Mouse (Mus musculus): Measurements from ENCODE around the gene Fpgs. TPM values are rescaled to one million over a fixed set of nuclear protein-coding genes. Genes with fewer than 3 reads are reported as not detected.
A peak's percentile ranks its signal among the peaks of the same experiment; 100 is the strongest.

Gene Fpgs
- polyA plus RNA-seq, 1 experiment from 2014 or later, result 25.9 TPM

- Histone ChIP-seq H3K9me3 (ENCODE audit: control insufficient read depth, low read depth, low read length) (no peaks in the 10 kb centered on the region), H3K27me3 (ENCODE audit: control insufficient read depth, insufficient read depth, low read length) (no peaks in the 10 kb centered on the region), H3K36me3 (ENCODE audit: control insufficient read depth, insufficient read depth, low read length) (peaks cover 26% of the 10 kb centered on the region), H3K27ac (ENCODE audit: low read length) (peak overlapping the region; percentile 98), H3K9ac (replicated peaks; ENCODE audit: low read depth, low read length) (peak overlapping the region; percentile 72), H3K4me3 (ENCODE audit: low read depth, low read length) (peak overlapping the region; percentile 80), H3K4me2 (replicated peaks; ENCODE audit: low read depth, low read length) (peak overlapping the region; percentile 52), H3K4me1 (ENCODE audit: control insufficient read depth, insufficient read depth, low read length) (peaks cover 18% of the 10 kb centered on the region)
- WGBS, result 1% methylated on average over 41 of the region's 41 CpGs
- peak; percentile 59; the same call in 1 of the 2 replicates for ATAC-seq (ENCODE audit: insufficient number of reproducible peaks, insufficient read depth, low FRiP score, low read depth)
Measured at GRCm38 (mm10) chr2:32712108-32712551, 8.2 kb upstream of the Fpgs start.

- H3K4me1 ChIP-seq (ENCODE audit: control insufficient read depth, insufficient read depth, low read length), result peaks cover 18% of the 10 kb centered on the region
- no peaks in the 10 kb centered on the region for H3K27me3 ChIP-seq (ENCODE audit: control insufficient read depth, insufficient read depth, low read length)
- H3K9me3 ChIP-seq (ENCODE audit: control insufficient read depth, low read depth, low read length), result no peaks in the 10 kb centered on the region
- H3K36me3 ChIP-seq (ENCODE audit: control insufficient read depth, insufficient read depth, low read length), result peaks cover 32% of the 10 kb centered on the region
- 25% methylated on average over 9 of the region's 9 CpGs for WGBS
- peak overlapping the region; percentile 72 for H3K9ac ChIP-seq (replicated peaks; ENCODE audit: low read depth, low read length)
- peak overlapping the region; percentile 80 for H3K4me3 ChIP-seq (ENCODE audit: low read depth, low read length)
- H3K4me2 ChIP-seq (replicated peaks; ENCODE audit: low read depth, low read length), result peak overlapping the region; percentile 52
- ATAC-seq (ENCODE audit: insufficient number of reproducible peaks, insufficient read depth, low FRiP score, low read depth), result no peak
- H3K27ac ChIP-seq (ENCODE audit: low read length), result peak overlapping the region; percentile 98; the same call in 1 of the 2 replicates
Measured at GRCm38 (mm10) chr2:32711301-32712056, 7.5 kb upstream of the Fpgs start.

- Histone ChIP-seq H3K9me3 (ENCODE audit: control insufficient read depth, low read depth, low read length) (no peaks in the 10 kb centered on the region), H3K4me3 (ENCODE audit: low read depth, low read length) (no peak overlapping the region), H3K9ac (replicated peaks; ENCODE audit: low read depth, low read length) (no peak overlapping the region), H3K27me3 (ENCODE audit: control insufficient read depth, insufficient read depth, low read length) (no peaks in the 10 kb centered on the region), H3K4me2 (replicated peaks; ENCODE audit: low read depth, low read length) (no peak overlapping the region), H3K36me3 (ENCODE audit: control insufficient read depth, insufficient read depth, low read length) (peaks cover 43% of the 10 kb centered on the region), H3K27ac (ENCODE audit: low read length) (no peak overlapping the region), H3K4me1 (ENCODE audit: control insufficient read depth, insufficient read depth, low read length) (peaks cover 18% of the 10 kb centered on the region)
- ATAC-seq (ENCODE audit: insufficient number of reproducible peaks, insufficient read depth, low FRiP score, low read depth), result no peak
- WGBS, result 83% methylated on average over 5 of the region's 5 CpGs
Measured at GRCm38 (mm10) chr2:32710425-32710824, 6.5 kb upstream of the Fpgs start.

- no peak overlapping the region for H3K4me2 ChIP-seq (replicated peaks; ENCODE audit: low read depth, low read length)
- no peaks in the 10 kb centered on the region for H3K9me3 ChIP-seq (ENCODE audit: control insufficient read depth, low read depth, low read length)
- H3K27me3 ChIP-seq (ENCODE audit: control insufficient read depth, insufficient read depth, low read length), result no peaks in the 10 kb centered on the region
- H3K4me1 ChIP-seq (ENCODE audit: control insufficient read depth, insufficient read depth, low read length), result peaks cover 16% of the 10 kb centered on the region
- peaks cover 50% of the 10 kb centered on the region for H3K36me3 ChIP-seq (ENCODE audit: control insufficient read depth, insufficient read depth, low read length)
- no peak for ATAC-seq (ENCODE audit: insufficient number of reproducible peaks, insufficient read depth, low FRiP score, low read depth)
- H3K27ac ChIP-seq (ENCODE audit: low read length), result no peak overlapping the region
- no peak overlapping the region for H3K4me3 ChIP-seq (ENCODE audit: low read depth, low read length)
- H3K9ac ChIP-seq (replicated peaks; ENCODE audit: low read depth, low read length), result no peak overlapping the region
- WGBS, result 94% methylated on average over 20 of the region's 20 CpGs
Measured at GRCm38 (mm10) chr2:32709521-32710137, 5.7 kb upstream of the Fpgs start.

GRCm38 (mm10) chr2:32708643-32709042 lies 4.7 kb upstream of the Fpgs start:
- H3K27me3 ChIP-seq (ENCODE audit: control insufficient read depth, insufficient read depth, low read length), result no peaks in the 10 kb centered on the region
- WGBS, result 41% methylated on average over 3 of the region's 3 CpGs
- H3K36me3 ChIP-seq (ENCODE audit: control insufficient read depth, insufficient read depth, low read length), result peaks cover 53% of the 10 kb centered on the region
- peaks cover 6% of the 10 kb centered on the region for H3K4me1 ChIP-seq (ENCODE audit: control insufficient read depth, insufficient read depth, low read length)
- H3K9me3 ChIP-seq (ENCODE audit: control insufficient read depth, low read depth, low read length), result no peaks in the 10 kb centered on the region
- no peak overlapping the region for H3K27ac ChIP-seq (ENCODE audit: low read length)
- H3K9ac ChIP-seq (replicated peaks; ENCODE audit: low read depth, low read length), result no peak overlapping the region
- H3K4me2 ChIP-seq (replicated peaks; ENCODE audit: low read depth, low read length), result no peak overlapping the region
- H3K4me3 ChIP-seq (ENCODE audit: low read depth, low read length), result no peak overlapping the region
- ATAC-seq (ENCODE audit: insufficient number of reproducible peaks, insufficient read depth, low FRiP score, low read depth), result no peak

GRCm38 (mm10) chr2:32706971-32707370 lies 3.0 kb upstream of the Fpgs start:
- 91% methylated on average over 6 of the region's 6 CpGs for WGBS

GRCm38 (mm10) chr2:32705018-32705417 lies 1.1 kb upstream of the Fpgs start:
- Histone ChIP-seq H3K4me2 (replicated peaks; ENCODE audit: low read depth, low read length) (no peak overlapping the region), H3K4me1 (ENCODE audit: control insufficient read depth, insufficient read depth, low read length) (no peaks in the 10 kb centered on the region), H3K9me3 (ENCODE audit: control insufficient read depth, low read depth, low read length) (no peaks in the 10 kb centered on the region), H3K36me3 (ENCODE audit: control insufficient read depth, insufficient read depth, low read length) (peaks cover 54% of the 10 kb centered on the region), H3K9ac (replicated peaks; ENCODE audit: low read depth, low read length) (no peak overlapping the region), H3K27me3 (ENCODE audit: control insufficient read depth, insufficient read depth, low read length) (no peaks in the 10 kb centered on the region), H3K27ac (ENCODE audit: low read length) (no peak overlapping the region), H3K4me3 (ENCODE audit: low read depth, low read length) (no peak overlapping the region)
- 86% methylated on average over 7 of the region's 7 CpGs for WGBS
- ATAC-seq (ENCODE audit: insufficient number of reproducible peaks, insufficient read depth, low FRiP score, low read depth), result no peak

More at GRCm38 (mm10) chr2:32706971-32707370, 3.0 kb upstream of the Fpgs start:
- H3K9me3 ChIP-seq (ENCODE audit: control insufficient read depth, low read depth, low read length), result no peaks in the 10 kb centered on the region
- H3K27me3 ChIP-seq (ENCODE audit: control insufficient read depth, insufficient read depth, low read length), result no peaks in the 10 kb centered on the region
- no peak overlapping the region for H3K27ac ChIP-seq (ENCODE audit: low read length)
- ATAC-seq (ENCODE audit: insufficient number of reproducible peaks, insufficient read depth, low FRiP score, low read depth), result no peak
- no peak overlapping the region for H3K4me3 ChIP-seq (ENCODE audit: low read depth, low read length)
- peaks cover 57% of the 10 kb centered on the region for H3K36me3 ChIP-seq (ENCODE audit: control insufficient read depth, insufficient read depth, low read length)
- no peak overlapping the region for H3K9ac ChIP-seq (replicated peaks; ENCODE audit: low read depth, low read length)
- H3K4me2 ChIP-seq (replicated peaks; ENCODE audit: low read depth, low read length), result no peak overlapping the region
- H3K4me1 ChIP-seq (ENCODE audit: control insufficient read depth, insufficient read depth, low read length), result peaks cover 6% of the 10 kb centered on the region

- H3K4me2 ChIP-seq (replicated peaks; ENCODE audit: low read depth, low read length), result no peak overlapping the region
- no peak overlapping the region for H3K4me3 ChIP-seq (ENCODE audit: low read depth, low read length)
- no peaks in the 10 kb centered on the region for H3K4me1 ChIP-seq (ENCODE audit: control insufficient read depth, insufficient read depth, low read length)
- no peak for ATAC-seq (ENCODE audit: insufficient number of reproducible peaks, insufficient read depth, low FRiP score, low read depth)
- H3K36me3 ChIP-seq (ENCODE audit: control insufficient read depth, insufficient read depth, low read length), result peaks cover 38% of the 10 kb centered on the region
- no peak overlapping the region for H3K27ac ChIP-seq (ENCODE audit: low read length)
- no peak overlapping the region for H3K9ac ChIP-seq (replicated peaks; ENCODE audit: low read depth, low read length)
- no peaks in the 10 kb centered on the region for H3K27me3 ChIP-seq (ENCODE audit: control insufficient read depth, insufficient read depth, low read length)
- H3K9me3 ChIP-seq (ENCODE audit: control insufficient read depth, low read depth, low read length), result no peaks in the 10 kb centered on the region
- WGBS, result 93% methylated on average over 8 of the region's 8 CpGs
Measured at GRCm38 (mm10) chr2:32703046-32703445, 899 bp downstream of the Fpgs start.
